In the genomic region with DNA sequence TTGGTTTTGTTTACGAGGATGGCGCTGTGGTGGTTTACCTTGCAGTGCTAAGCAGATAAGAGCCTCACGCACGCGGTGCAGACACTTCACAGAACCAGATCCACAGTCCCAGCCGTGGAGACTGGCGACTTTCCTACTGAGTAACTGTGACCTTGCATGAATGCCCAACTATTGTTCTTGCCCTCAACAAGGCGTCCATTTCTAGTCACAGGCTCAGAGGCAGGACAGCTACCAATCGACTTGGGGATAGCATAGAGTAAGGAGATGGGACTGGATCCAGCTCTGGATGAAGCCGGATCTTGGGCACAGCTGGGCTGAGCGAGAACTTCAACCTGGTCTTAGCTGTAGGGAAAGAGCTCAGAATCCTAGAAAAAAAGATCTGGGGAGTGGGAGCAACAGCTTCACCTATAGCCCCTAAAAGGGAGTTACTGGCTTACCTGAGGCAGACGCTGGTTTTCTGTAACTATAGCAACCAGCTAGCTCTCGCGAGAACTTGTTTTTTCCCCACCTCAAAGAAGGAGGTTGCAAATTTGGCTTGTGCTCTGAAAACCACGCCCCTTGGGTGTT, we compare ENCODE assay signal across 8 mouse cellular contexts. TPM values are rescaled to one million over a fixed set of nuclear protein-coding genes. Genes with fewer than 3 reads are reported as not detected.
DNase-seq lines count a peak whose midpoint lies in the region; ATAC-seq and TF ChIP-seq lines count a peak whose summit lies in the region.

A gene (minus strand): TSS at position 462 of the 567 bp plus-strand sequence.

- H3K9ac ChIP-seq in forebrain, postnatal 0 days = peak within 1 kb of the TSS; percentile 52
- peak within 1 kb of the TSS; percentile 37; the same call in 1 of the 2 replicates for H3K9ac ChIP-seq in hindbrain, embryonic 12.5 days

- peaks cover 19% of the 10 kb centered on the region for H3K4me1 ChIP-seq in G1E (ENCODE audit: insufficient read depth, low read depth, low read length)
- H3K4me1 ChIP-seq in forebrain, postnatal 0 days (ENCODE audit: insufficient read depth) = peaks cover 8% of the 10 kb centered on the region; the same call in 1 of the 2 replicates
- peaks cover 5% of the 10 kb centered on the region; the same call in 1 of the 2 replicates for H3K4me1 ChIP-seq in hindbrain, embryonic 12.5 days

- H3K4me3 ChIP-seq in G1E (ENCODE audit: low read depth, low read length) = peak within 1 kb of the TSS; percentile 66
- H3K4me3 ChIP-seq in forebrain, postnatal 0 days (ENCODE audit: low read depth, low read length) = peak within 1 kb of the TSS; percentile 43
- H3K4me3 ChIP-seq in hindbrain, embryonic 12.5 days = peak within 1 kb of the TSS; percentile 34

- WGBS in forebrain, postnatal 0 days = 2% methylated on average over 15 of the region's 15 CpGs
- 3% methylated on average over 15 of the region's 15 CpGs for WGBS in hindbrain, embryonic 12.5 days

- H3K9me3 ChIP-seq in G1E (replicated peaks) = no peaks in the 10 kb centered on the region
- no peaks in the 10 kb centered on the region for H3K9me3 ChIP-seq in forebrain, postnatal 0 days (ENCODE audit: low read length)
- H3K9me3 ChIP-seq in hindbrain, embryonic 12.5 days (replicated peaks) = no peaks in the 10 kb centered on the region

- H3K27me3 ChIP-seq in G1E (ENCODE audit: insufficient read depth, low read length) = 0 out of 2 replicates have a peak, but pooled peaks cover 4% of the 10 kb centered on the region
- H3K27me3 ChIP-seq in forebrain, postnatal 0 days (ENCODE audit: insufficient read depth, low read length) = no peaks in the 10 kb centered on the region
- no peaks in the 10 kb centered on the region for H3K27me3 ChIP-seq in hindbrain, embryonic 12.5 days

- DNase-seq in G1E (ENCODE audit: low spot score) = peak; percentile 44
- DNase-seq in c-Kit-positive CD71-positive TER-119-negative erythroid progenitor cells, embryonic 14.5 days (ENCODE audit: low read depth) = peak; percentile 87
- DNase-seq in forebrain, postnatal 0 days = peak; percentile 83
- DNase-seq in layer of hippocampus, postnatal 36 days = peak; percentile 10 to 13
- peak; percentile 74 for DNase-seq in lung, postnatal 14 days
- DNase-seq in right cerebral cortex, adult 18-20 months = peak; percentile 52
- peak; percentile 22 for DNase-seq in urinary bladder, adult 2 months (ENCODE audit: low spot score)

- peaks cover 24% of the 10 kb centered on the region for H3K36me3 ChIP-seq in G1E (replicated peaks)
- H3K36me3 ChIP-seq in forebrain, postnatal 0 days (ENCODE audit: insufficient read depth) = 0 out of 2 replicates have a peak, but pooled peaks cover 2% of the 10 kb centered on the region
- no peaks in the 10 kb centered on the region for H3K36me3 ChIP-seq in hindbrain, embryonic 12.5 days

- peak within 1 kb of the TSS; percentile 79 for H3K27ac ChIP-seq in forebrain, postnatal 0 days (ENCODE audit: low read depth, low read length)
- no peak within 1 kb of the TSS for H3K27ac ChIP-seq in hindbrain, embryonic 12.5 days

- ATAC-seq in G1E (ENCODE audit: extremely low read depth, insufficient number of reproducible peaks, low FRiP score, poor library complexity, severe bottlenecking) = no peak
- ATAC-seq in forebrain, postnatal 0 days = peak; percentile 81
- 0 out of 2 replicates have a peak, but pooled peaks have one; percentile 32 for ATAC-seq in hindbrain, embryonic 12.5 days (ENCODE audit: low FRiP score)

- H3K4me2 ChIP-seq in forebrain, postnatal 0 days (ENCODE audit: low read depth) = peak within 1 kb of the TSS; percentile 66
- H3K4me2 ChIP-seq in hindbrain, embryonic 12.5 days (replicated peaks) = peak within 1 kb of the TSS; percentile 58

- no peak for TF ChIP-seq CTCF in G1E (IDR thresholded peaks at IDR 0.05; ENCODE audit: low read depth, low read length)
- no peak for TF ChIP-seq CTCF in forebrain, postnatal 0 days (IDR thresholded peaks at IDR 0.05; ENCODE audit: low read depth)

RNA-seq across cellular contexts. Expression of the gene that starts here (rescaled TPM):
- total RNA-seq in G1E (2014; fragmentation: Nextera tagmentation) (not detected in 2 replicates), G1E (2017) (0.23 TPM in 1 of 2 replicates, not detected in the other)
- polyA plus RNA-seq in G1E (2012) = not detected in 2 replicates
- 1.5 and 2.1 TPM in 2 replicates for total RNA-seq in forebrain, postnatal 0 days (2014; rRNA removed)
- polyA plus RNA-seq in forebrain, postnatal 0 days (2015; fragmentation: Nextera tagmentation; extraction: Ambion mirVana) = 0.88 and 1.4 TPM in 2 replicates
- polyA plus RNA-seq in hindbrain, embryonic 12.5 days (2016; fragmentation: Nextera tagmentation; extraction: Ambion mirVana) = 0.73 and 2.3 TPM in 2 replicates
- 1 to 10 TPM in 1 of 2 experiments, under 1 TPM in 1; 0.75 to 2.4 TPM for total RNA-seq in layer of hippocampus, postnatal 36 days (2021)
- 0.21 and 0.40 TPM in 2 replicates for polyA plus RNA-seq in urinary bladder, adult 2 months (2012; rRNA removed)

Comparison
In these comparisons a context has a peak if more than half of its experiments do, and no peak if none do; other contexts are left out.
1. Peak in DNase-seq and H3K4me3 ChIP-seq in G1E; RNA of the gene not detected or under 1 TPM.
2. Peak in DNase-seq in urinary bladder, adult 2 months; RNA of the gene not detected or under 1 TPM.
3. DNase-seq: peak in every context shown above with its lines; median percentile 87 in c-Kit-positive CD71-positive TER-119-negative erythroid progenitor cells, embryonic 14.5 days; 83 in forebrain, postnatal 0 days; 74 in lung, postnatal 14 days; 52 in right cerebral cortex, adult 18-20 months; 44 in G1E; 22 in urinary bladder, adult 2 months; 12 in layer of hippocampus, postnatal 36 days.